In genomic region chr8:85481900-85482299, GRCm38 (mm10) we compare ENCODE assay signal across 8 mouse cellular contexts. TPM values are rescaled to one million over a fixed set of nuclear protein-coding genes. Genes with fewer than 3 reads are reported as not detected.
DNase-seq lines count a peak whose midpoint lies in the region; ATAC-seq and TF ChIP-seq lines count a peak whose summit lies in the region.

No protein-coding gene starts in this region.

- H3K27ac ChIP-seq in kidney, postnatal 0 days: no peak overlapping the region
- no peak overlapping the region for H3K27ac ChIP-seq in liver, embryonic 16.5 days (ENCODE audit: low read length)
- no peak overlapping the region for H3K27ac ChIP-seq in neural tube, embryonic 14.5 days (ENCODE audit: low read depth, low read length)

- TF ChIP-seq CTCF in kidney, postnatal 0 days (IDR thresholded peaks at IDR 0.05; ENCODE audit: low read depth): no peak; the same call in 1 of the 2 replicates

- no peaks in the 10 kb centered on the region for H3K9me3 ChIP-seq in kidney, postnatal 0 days (replicated peaks; ENCODE audit: low read length)
- H3K9me3 ChIP-seq in liver, embryonic 16.5 days (replicated peaks; ENCODE audit: control insufficient read depth, low read length): no peaks in the 10 kb centered on the region
- no peaks in the 10 kb centered on the region for H3K9me3 ChIP-seq in neural tube, embryonic 14.5 days (ENCODE audit: control insufficient read depth, low read length)

- 0 out of 2 replicates have a peak overlapping the region, but pooled peaks have one; percentile 10 for H3K4me2 ChIP-seq in kidney, postnatal 0 days (ENCODE audit: low read length)
- peak overlapping the region; percentile 20; the same call in 1 of the 2 replicates for H3K4me2 ChIP-seq in liver, embryonic 16.5 days (ENCODE audit: low read depth, low read length)
- peak overlapping the region; percentile 29; the same call in 1 of the 2 replicates for H3K4me2 ChIP-seq in neural tube, embryonic 14.5 days (ENCODE audit: low read depth, low read length)

- peak; percentile 31 to 37 for DNase-seq in cerebellum, adult 18-20 months
- no peak for DNase-seq in cerebellum, adult 8-10 months
- peak; percentile 82 for DNase-seq in ES-CJ7 (ENCODE audit: low read depth, low spot score)
- DNase-seq in frontal cortex, postnatal 36 days (ENCODE audit: low spot score in 2 of 2): peak; percentile 34 to 36
- no peak for DNase-seq in kidney, postnatal 0 days (ENCODE audit: low spot score)
- no peak for DNase-seq in testis, postnatal 10 days (ENCODE audit: low spot score)

- H3K27me3 ChIP-seq in kidney, postnatal 0 days (ENCODE audit: insufficient read depth, low read length): no peaks in the 10 kb centered on the region
- H3K27me3 ChIP-seq in liver, embryonic 16.5 days (ENCODE audit: control insufficient read depth, insufficient read depth, low read depth, low read length): no peaks in the 10 kb centered on the region
- no peaks in the 10 kb centered on the region for H3K27me3 ChIP-seq in neural tube, embryonic 14.5 days (ENCODE audit: control insufficient read depth, insufficient read depth, low read length)

- no peak overlapping the region for H3K9ac ChIP-seq in kidney, postnatal 0 days (ENCODE audit: low read depth, low read length)
- H3K9ac ChIP-seq in liver, embryonic 16.5 days (ENCODE audit: low read depth, low read length): no peak overlapping the region
- no peak overlapping the region for H3K9ac ChIP-seq in neural tube, embryonic 14.5 days (replicated peaks; ENCODE audit: low read depth, low read length)

- H3K36me3 ChIP-seq in kidney, postnatal 0 days (ENCODE audit: insufficient read depth, low read length): no peaks in the 10 kb centered on the region
- H3K36me3 ChIP-seq in liver, embryonic 16.5 days (ENCODE audit: control insufficient read depth, insufficient read depth): no peaks in the 10 kb centered on the region
- no peaks in the 10 kb centered on the region for H3K36me3 ChIP-seq in neural tube, embryonic 14.5 days (ENCODE audit: control insufficient read depth, insufficient read depth, low read length)

- no peak overlapping the region for H3K4me3 ChIP-seq in kidney, postnatal 0 days (replicated peaks; ENCODE audit: low read depth, low read length)
- no peak overlapping the region for H3K4me3 ChIP-seq in liver, embryonic 16.5 days (ENCODE audit: low read depth, low read length)
- H3K4me3 ChIP-seq in neural tube, embryonic 14.5 days (ENCODE audit: low read depth, low read length): no peak overlapping the region

- no peak; the same call in 1 of the 2 replicates for ATAC-seq in kidney, postnatal 0 days (replicated peaks; ENCODE audit: low FRiP score, low read depth)
- ATAC-seq in liver, embryonic 16.5 days (ENCODE audit: low read depth): no peak
- ATAC-seq in neural tube, embryonic 14.5 days (ENCODE audit: low read depth): peak; percentile 60; the same call in 1 of the 2 replicates

- WGBS in kidney, postnatal 0 days: 34% methylated on average over 10 of the region's 10 CpGs
- 16% methylated on average over 10 of the region's 10 CpGs for WGBS in liver, embryonic 16.5 days (ENCODE audit: insufficient replicate concordance)
- 28% methylated on average over 10 of the region's 10 CpGs for WGBS in neural tube, embryonic 14.5 days

- H3K4me1 ChIP-seq in kidney, postnatal 0 days (replicated peaks; ENCODE audit: insufficient read depth, low read length): no peaks in the 10 kb centered on the region
- no peaks in the 10 kb centered on the region for H3K4me1 ChIP-seq in liver, embryonic 16.5 days (ENCODE audit: control insufficient read depth, low read depth, low read length)
- H3K4me1 ChIP-seq in neural tube, embryonic 14.5 days (ENCODE audit: control insufficient read depth, insufficient read depth, low read length): no peaks in the 10 kb centered on the region

RNA-seq across cellular contexts. Expression of gene Gpt2, which starts 10.5 kb away (rescaled TPM):
- polyA plus RNA-seq in kidney, postnatal 0 days (2015; fragmentation: Nextera tagmentation; extraction: Ambion mirVana): 10.6 and 11.7 TPM in 2 replicates
- 23.8 and 27.1 TPM in 2 replicates for polyA plus RNA-seq in liver, embryonic 16.5 days (2015; fragmentation: Nextera tagmentation; extraction: Ambion mirVana)
- polyA plus RNA-seq in neural tube, embryonic 14.5 days (2014; fragmentation: Nextera tagmentation; extraction: Ambion mirVana): 65.2 and 67.7 TPM in 2 replicates

RNA-seq across cellular contexts. Expression of gene 4921524J17Rik, which starts 49.3 kb away (rescaled TPM):
- polyA plus RNA-seq in kidney, postnatal 0 days (2015; fragmentation: Nextera tagmentation; extraction: Ambion mirVana): 46.8 and 51.2 TPM in 2 replicates
- 14.5 and 17.0 TPM in 2 replicates for polyA plus RNA-seq in liver, embryonic 16.5 days (2015; fragmentation: Nextera tagmentation; extraction: Ambion mirVana)
- polyA plus RNA-seq in neural tube, embryonic 14.5 days (2014; fragmentation: Nextera tagmentation; extraction: Ambion mirVana): 35.9 and 42.7 TPM in 2 replicates

Comparison
In these comparisons a context has a peak if more than half of its experiments do, and no peak if none do; other contexts are left out.
1. DNase-seq: peak in cerebellum, adult 18-20 months (2 of 2), ES-CJ7 (single experiment) and frontal cortex, postnatal 36 days (2 of 2); none in cerebellum, adult 8-10 months (single experiment), kidney, postnatal 0 days (single experiment) and testis, postnatal 10 days (single experiment).
2. Peak in every context shown above with its lines, with median percentiles within 50 percentile points of each other: H3K4me2 ChIP-seq.